Mouse (Mus musculus) spleen, adult 2 months (tissue): Measurements from ENCODE around the gene Smurf2.

Source experiments
- CTCF ChIP-seq: fragments of 200-500 bp; IDR thresholded peaks from 2 replicates; pipeline ENCODE4 v1.5.1; 2011; ENCODE audit warnings: mild to moderate bottlenecking, inconsistent platforms; ENCODE audit not compliant: insufficient read depth, insufficient read length, insufficient replicate concordance; ENCODE audit errors: extremely low read depth
- POLR2A ChIP-seq: fragments of 200-500 bp; IDR thresholded peaks from 2 replicates; pipeline ENCODE4 v1.6.1; 2011; ENCODE audit warnings: low read depth, low read length, inconsistent platforms

- TF ChIP-seq CTCF (no peak), POLR2A (no peak)
These were observed 6.7 kb upstream of the Smurf2 start for GRCm38 (mm10) chr11:106927226-106927625.
